Mouse (Mus musculus): ENCODE measurements at regions not wholly inside any gene's neighbourhood (a gene's known extent, or its start where the extent isn't known, plus 50 kb on each side); places are given as distances from the start of the nearest gene placed in this dataset.
A peak's percentile ranks its signal among the peaks of the same experiment; 100 is the strongest.

DNA sequence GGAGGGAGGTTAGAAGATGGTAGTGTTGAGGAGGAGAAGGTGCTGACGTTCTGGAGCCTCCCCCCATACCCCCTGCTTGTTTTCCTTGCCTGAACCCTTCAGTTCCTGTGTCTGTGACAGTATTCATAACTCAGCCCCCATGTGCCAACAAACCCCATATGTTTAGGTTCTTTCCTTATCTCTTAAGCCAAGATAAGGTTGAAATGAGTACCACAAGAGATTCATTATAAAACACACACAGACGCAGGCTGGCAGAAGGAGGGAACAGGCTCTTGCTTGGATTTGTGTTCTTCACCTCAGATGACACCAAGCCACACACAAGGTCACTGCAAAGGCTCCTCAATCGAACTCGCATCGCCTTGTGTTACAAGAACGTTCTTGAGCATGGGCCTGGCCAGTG lies 162.9 kb upstream of the Arid2 start:
- DNase-seq: no peak

DNA sequence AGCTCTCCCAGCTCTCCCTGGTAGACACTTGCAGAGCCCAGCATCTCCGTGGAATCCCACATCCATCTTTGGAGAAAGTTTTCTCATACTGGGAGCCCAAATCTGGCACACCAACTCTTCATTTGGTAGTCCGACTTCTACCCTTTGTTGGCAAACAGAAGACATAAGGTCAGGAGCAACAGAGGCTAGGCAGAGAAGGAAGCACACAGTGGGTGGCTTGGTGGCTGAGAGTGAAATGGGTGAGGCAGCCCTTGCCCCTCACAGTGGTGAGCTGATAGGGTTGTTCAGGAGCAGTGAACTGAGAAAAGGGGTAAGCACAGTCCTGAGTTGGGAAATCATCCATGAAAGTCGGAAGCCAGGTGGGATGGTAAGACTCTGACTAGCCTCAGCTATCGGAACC lies 157.6 kb upstream of the Arid2 start:
- no peak for DNase-seq

DNA sequence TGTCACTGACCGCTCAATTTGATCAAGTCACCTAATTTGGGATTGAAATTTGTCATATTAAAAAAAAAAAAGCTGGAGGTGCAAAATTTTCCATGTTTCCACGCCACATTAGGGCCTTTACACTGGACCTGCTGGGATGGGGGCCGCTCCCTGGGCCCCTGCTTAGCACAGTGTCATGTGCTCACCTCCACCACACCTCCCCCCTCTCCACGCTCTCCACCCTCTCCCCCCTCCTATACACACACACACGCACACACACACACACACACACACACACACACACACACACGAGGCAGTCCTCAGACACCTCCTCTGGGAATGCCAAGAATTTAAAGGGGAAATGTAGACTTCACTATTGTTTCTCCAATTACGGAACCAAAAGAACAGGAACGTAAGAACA lies 156.8 kb upstream of the Arid2 start:
- DNase-seq: no peak

DNA sequence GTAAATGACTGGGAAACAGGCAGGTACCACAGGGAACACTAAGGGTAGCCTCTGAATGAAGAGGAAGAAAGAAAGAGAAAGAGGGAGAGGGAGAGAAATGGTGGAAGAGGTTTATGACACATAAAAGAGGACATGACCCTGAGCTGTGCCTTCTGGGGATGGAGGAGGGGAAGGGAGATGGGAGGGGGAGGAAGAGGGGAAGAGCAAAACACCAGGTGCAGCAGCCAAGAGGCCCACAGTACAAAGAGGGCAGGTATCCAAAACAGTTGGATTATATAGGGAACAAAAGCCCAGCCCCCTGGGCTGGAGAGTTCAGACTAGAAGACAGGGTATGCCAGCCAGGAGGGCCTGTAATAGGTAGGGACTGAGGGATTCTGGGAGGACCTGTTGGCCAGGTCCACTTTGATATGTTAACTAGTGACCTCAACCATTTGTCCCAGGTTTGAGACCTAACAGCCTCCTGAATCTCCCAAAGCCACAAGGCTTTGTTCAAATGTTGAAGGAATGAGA lies 155.7 kb upstream of the Arid2 start:
- no peak for DNase-seq

DNA sequence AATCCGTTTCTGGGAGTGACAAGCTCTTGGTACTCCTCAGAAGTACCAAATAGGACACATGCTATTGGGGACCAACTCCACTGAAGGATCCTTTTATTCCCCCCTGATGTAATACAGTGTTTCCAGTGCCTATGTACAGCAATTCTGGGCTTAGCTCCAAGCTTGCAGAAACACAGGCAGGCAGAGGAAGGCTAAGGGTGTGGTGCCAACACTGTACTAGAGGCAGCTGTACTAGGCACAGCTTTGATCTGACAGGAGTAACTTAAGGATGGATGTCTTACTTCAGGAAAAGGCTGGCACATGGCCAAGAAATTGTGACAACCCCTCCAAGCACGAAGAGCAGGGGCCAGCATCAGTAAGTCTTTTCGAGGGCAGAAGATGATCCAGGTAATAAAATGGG lies 154.7 kb upstream of the Arid2 start:
- peak; percentile 9 for DNase-seq

DNA sequence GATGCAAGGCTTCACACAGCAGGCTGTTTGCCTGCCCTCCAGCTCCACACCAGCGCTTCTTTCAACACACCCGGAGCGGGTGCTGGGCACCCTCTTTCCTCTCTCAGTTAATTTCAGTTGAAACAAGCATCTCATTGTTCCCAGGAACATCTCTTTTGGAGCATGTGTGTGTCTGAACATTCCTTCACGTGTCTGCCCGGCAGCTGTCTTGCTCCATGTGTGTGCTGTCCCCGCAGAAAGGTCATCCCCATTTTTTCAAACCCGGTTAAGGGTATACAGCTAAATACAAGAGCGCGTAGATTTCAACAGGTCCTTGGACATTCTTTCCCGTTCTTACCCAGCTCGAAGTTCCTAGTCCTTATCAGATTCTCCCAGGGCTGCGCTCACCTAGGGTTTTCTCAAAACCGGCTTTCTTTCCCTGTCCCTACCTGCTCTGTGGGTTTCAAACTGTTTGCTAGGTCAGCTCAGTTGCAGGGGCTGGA lies 152.0 kb upstream of the Arid2 start:
- peak; percentile 14 for DNase-seq

DNA sequence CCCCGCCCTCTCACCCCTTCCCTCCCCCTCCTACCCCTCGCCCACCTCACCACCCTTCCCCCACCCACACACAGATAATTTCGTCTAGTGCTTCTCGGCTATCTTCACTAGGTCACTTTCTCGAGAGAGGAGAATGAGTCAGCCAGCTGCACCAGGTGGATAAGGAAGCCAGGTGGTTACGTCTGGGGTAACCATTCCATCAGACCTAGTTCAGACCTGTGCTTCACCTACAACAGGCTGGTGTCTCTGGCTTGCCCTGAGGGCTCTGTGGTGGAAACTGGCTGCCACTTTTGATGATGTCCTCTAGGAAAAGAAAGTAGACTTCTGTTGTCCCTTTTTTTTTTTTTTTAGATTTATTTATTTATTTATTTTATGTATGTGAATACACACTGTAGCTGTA lies 151.5 kb upstream of the Arid2 start:
- no peak for DNase-seq

DNA sequence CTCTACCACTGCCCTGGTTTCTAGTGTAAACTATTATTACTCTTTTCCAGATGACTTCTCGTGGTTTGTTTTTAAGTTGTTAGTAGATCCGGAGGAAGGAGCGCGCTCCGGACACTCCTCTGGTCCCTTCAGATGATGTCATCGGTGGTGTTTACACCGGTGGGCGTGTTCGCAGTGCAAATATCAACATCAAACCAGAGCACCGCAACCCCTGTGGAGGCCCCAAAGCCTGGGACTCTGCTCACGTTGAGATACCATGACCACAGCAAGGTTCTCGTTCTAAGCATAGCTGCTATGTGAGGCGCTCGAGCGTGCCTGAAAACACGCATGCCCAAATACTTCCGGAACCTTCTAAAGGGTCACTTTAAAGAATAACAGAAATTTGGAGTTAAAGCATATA lies 149.8 kb upstream of the Arid2 start:
- no peak for DNase-seq

DNA sequence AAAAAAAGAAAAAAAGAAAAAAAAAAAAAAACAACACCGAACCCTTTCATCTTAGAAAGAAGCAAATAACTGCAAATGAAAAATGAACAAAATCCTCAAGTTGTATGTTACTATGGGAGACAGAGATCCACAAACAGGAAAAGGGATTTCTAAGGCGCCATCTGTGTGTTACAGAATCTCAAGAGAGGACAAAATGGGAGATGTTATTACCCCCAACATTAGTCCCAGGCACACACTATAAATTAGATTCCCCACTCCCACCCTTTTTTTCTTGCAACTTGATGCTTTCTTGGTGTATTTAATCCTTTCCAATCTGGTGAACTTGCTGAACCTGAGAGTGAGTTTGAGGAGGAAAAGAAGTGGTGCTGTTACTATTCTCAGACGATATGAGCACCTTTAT lies 149.4 kb upstream of the Arid2 start:
- DNase-seq: no peak

DNA sequence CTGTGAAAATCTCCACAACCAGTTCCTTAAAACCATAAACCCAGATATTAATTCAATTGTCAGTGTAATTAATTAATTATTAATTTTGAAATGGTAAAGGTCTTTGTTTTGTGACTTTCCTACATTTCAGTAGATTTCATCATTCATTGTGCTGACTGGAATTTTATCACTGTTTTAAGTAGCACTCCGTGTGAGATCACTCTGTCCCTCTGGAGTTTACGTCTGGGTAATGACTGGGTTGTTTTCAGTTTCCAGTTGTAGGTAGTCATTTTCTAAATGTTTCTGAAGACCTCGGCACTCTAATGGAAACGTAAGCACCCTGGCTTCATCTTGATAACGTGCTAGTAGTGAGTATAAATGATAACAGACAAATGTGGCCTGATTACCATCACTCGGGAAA lies 133.8 kb upstream of the Arid2 start:
- DNase-seq: no peak

DNA sequence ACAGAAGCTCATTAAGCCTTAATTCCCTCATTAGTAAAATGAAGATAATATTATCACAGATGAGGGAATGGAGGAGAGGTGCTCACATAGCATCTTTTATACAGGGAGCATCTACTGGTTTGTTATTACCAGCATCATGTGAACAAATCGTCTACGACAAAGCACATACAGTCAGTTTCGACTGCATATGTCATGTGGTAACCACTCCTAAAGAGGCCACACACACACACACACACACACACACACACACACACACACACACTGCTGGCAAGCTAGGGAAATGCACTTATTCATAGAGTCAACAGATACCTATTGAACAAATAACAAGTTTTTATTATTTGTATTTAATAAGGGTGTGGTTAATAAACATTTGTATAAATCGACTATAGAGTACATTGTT lies 129.0 kb upstream of the Arid2 start:
- DNase-seq: no peak

DNA sequence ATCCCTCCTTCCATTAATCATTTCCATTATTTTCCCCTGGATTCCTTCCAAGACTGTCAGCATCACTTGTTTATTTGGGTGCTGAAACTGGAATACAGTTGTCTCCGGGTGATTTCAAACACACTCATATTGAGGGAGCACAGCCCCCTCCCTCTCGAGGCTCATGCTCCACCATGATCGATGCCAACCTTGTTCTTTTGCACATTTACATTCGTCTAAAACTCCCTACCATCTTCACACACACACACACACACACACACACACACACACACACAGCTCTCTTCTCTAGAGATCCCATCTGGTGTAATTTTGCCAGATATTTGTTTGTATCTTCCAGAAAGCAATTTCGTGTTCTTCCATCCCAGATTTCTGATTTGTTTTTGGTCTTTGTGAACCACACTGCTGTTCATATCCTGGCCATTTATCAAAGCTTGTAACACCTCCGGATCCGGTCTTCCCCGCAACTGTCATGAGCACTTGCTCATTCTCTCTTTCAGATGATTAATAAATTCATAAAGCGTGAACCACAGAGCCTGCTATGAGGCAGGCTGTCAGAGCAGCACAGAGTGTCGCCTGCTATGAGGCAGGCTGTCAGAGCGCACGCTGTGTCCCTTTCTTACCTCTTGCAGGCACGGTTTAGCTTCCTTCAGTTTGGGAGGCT lies 122.4 kb upstream of the Arid2 start:
- DNase-seq: no peak

DNA sequence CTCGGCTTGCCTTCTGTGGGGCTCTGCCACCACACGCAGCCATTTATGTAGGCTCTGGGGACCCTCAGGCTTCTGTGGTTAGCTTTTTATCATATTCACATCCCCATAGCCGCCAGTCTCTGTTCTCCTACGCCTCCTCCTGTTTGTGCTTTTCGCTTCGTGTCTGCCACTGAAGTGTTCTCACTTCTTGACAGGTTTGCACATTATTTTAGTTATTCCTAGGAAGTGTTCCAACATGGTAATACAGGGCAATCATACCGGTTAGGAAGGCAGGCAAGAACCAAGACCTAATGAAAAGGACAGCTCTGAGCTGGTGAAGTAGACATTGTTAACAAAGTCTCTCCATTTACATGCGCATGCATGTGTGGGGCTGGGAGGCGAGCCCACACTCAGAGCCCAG lies 120.1 kb upstream of the Arid2 start:
- no peak for DNase-seq

DNA sequence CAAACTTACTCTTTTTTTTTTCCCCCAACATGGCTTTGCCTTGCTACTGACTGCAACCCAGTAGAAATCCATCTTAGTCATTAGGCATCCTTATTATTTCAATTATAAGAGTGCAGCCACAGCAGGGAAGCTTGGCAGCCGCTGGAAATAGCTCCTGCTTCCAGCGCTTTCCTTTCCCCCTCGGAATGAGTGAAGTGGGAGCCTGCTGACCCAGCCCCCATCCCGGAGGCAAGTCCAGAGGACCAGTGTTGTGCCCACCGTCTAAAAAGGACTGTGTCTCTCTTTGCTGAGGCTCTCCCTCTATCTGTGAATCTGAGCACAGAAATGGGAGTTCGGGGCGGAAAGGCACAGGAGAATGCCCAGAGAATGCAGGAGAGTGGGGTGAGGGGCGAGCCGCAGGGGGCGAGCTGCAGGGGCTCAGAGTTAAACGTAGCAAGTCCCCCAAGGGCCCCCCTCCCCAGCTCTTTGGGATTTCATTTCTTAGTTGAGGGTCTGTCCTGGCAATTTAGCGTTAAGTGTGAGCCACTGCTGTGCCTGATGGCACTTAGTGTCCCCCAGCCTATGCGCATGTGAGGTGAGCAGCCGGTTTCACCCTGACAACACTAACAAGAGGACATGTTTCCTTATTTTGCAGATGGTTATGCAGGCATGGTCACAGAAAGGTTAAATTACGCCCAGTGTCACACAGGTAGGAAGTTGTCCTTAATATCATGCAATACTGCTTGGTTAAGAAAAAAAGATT lies 117.4 kb upstream of the Arid2 start:
- DNase-seq: no peak

DNA sequence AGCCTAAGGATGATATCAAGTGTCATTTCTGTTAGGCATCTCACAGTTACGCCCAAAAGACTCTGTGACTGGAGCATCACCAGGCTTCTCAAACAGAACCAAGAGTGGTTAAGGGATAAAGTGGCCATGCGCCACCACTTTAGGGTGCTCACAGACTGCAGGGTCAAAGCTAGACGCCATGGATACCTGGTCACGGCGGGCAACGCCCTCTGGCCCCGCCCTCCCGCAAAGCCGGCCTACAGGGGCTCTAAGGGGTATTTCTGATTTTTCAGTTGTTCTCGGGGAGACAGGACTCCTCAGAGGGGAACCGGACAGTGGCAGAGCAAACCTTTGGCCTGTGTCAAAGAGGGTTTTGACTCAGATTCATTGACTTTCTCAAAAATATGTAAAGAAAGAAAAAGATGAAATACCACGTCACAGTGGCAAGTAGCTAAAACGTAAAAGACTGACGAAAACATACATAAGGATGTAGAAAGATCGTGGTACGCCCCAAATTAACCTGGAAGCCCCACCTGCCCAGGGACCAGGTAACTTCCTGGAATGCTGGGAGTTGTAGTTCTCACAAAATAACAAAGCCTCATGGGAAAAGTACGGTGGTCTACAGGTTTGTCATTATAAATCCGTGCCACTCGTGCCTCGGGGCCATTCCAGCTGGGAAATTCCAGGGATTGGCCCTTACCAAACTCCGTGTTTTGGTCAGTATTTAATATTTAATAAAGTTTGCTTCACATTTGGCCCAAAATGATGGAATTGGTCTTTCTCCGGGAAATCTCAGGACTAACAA lies 116.1 kb upstream of the Arid2 start:
- no peak for DNase-seq

DNA sequence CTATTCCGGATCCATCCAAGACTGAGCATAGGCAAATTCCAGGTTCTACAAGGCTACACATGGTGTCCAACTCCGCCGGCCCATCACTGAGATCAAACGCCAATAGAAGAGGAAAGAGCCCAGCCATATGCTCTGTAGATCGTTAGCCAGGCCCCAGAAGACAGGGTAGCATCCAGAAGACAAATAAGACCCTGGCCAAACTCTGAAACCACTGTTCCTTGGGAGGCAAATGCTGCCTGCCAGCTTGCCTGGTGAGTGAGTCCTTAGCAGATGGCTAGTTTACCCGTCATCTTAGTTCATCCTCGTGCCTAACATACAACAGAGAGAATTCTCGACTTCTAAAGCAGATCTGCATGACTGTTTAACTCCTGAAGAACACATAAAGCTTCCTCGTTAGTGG lies 109.4 kb upstream of the Arid2 start:
- no peak for DNase-seq

DNA sequence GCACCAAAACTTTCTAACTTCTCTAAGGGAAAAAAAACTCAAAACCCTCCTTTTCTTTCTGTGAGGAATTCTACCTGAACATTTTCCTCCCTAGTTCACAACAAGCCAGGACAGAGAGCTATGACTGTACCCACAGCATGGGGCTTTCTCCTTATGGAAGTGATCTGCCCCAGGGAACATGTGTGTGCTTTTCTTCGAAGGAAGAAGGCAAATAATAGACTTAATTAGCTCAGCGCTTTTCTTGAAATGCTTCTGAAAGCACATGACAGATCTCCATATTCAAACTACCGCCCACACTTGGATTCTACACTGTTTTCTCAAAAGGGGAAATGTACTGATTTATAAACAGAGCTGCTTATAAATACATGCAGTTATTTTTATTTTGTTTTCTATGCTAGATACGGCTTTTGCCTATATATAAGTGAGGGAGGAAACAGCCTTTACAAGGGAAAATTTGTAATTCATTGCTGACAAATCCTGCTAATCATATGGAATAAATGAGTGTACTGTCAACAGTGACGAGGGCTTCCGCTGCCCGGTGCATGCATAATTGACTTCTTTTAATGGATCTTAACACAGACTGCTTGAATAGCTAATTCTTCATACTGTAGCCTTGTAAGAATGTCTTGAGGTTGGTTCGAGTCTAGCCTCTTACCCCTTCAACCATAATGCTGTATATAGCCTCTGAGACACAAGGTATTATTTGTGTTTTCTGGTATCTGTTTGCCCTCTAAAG lies 108.8 kb upstream of the Arid2 start:
- no peak for DNase-seq

DNA sequence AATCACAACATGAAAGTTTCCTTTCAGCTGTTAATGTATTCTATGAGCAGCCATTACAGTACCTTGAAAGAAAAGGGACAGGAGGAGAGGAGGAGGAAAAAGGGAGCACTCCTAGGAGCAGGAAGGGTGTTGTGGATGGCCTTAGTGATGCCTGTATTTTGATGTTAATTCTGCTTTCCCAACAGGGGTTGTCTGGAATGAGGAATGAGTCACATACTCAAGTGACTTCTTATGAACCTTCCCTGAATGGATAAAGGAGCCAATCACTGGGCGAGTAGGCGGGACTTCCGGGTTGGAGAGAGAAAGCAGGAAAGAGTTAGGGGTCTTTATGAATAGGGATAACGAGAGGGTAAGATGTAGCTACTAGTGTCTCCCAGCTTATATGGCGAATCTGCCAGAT lies 107.8 kb upstream of the Arid2 start:
- DNase-seq: no peak

DNA sequence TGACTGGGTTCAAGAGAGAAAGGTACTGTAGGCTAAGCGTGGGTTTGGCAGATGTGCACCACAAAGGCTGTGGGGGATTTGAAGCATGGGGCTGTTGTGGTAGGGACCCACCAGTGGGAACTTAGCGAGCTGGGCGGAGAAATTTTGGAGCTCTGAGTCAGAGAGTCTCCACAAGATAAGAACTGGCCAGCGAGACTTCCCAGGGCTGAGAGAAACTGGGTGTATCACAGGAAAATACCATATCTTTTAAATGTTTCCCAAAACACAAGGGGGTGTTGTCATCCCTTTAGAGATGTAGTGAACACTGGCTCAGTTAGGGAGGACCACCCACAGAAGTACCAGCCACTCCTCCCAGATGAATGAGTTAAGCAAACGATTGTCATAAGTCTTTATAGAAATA lies 107.3 kb upstream of the Arid2 start:
- no peak for DNase-seq

DNA sequence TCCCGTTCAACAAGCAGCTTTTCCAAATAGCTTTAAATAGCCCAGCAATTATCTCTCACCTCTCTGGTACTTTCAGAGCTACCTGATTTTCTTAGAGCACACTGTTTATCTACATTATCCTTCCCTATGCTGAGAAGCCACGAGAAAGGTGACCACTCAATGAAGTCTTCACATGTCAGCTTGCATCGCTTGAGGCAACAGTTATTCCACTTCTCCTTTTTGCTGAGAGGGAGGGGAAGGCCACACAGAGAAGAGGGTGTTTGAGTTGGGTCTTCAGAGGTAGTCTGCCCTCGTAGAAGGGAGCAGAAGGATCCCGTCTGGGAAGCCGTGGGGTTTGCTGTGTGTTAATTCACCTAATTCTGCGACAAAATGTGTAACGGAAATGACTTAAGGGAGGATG lies 106.3 kb upstream of the Arid2 start:
- no peak for DNase-seq

DNA sequence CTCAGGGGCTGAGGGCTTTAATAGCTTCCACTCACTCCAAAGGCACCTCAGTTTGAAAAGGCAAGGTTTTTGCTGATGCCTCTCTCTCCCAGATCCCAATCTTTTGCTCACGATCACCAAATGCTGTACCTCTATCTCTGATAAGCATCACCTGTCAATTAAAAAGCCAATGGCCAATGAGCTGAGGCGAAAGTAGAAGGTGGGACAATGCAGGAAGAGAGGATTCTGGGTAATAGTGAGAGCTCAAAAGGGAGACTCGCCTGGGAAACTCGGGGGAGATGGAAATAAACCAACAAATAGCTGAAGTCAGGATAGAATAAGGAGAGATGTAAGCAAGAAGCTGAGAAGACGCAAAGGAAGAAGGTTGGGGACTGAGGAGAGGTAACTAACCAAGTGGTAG lies 105.0 kb upstream of the Arid2 start:
- no peak for DNase-seq

DNA sequence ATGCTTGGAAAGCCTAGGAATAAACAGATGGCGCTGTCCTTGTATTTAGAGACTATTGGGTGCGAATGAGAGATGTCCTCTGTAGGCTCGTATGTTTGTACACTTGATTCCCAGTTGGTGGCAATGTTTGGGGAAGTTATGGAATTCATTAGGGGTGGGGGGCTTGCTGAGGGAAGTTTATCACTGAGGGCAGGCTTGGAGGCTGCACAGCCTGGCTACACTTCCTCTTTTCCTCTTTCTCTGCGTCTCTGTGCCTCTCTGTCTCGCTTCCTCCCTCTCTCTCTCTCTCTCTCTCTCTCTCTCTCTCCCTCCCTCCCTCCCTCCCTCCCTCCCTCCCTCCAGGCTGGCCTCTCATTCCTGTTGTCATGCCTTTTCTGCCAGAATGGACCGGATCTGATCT lies 104.2 kb upstream of the Arid2 start:
- no peak for DNase-seq

DNA sequence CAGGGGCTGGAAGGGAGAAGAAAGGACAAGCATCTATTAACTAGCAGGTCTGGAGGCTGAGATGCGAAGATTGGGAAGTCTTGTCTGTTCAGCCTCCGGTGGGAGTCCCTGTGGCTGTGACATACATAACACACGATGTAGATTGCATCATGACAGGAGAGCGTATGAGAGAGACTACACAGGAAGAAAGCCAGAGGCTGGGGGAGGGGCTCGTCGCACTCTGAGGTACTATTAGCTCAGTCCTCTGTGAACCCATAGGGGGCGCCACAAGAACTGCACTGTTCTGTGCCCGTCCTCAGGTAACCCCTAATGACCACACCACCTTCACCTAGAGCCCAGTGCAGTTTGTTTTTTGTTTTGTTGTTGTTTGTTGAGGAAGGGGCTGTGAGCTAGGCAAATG lies 102.7 kb upstream of the Arid2 start:
- no peak for DNase-seq

Data from gastrocnemius, postnatal 25 days (tissue).